Mouse (Mus musculus) liver, embryonic 16.5 days (tissue): ENCODE measurements around the gene Atp4a. TPM values are rescaled to one million over a fixed set of nuclear protein-coding genes. Genes with fewer than 3 reads are reported as not detected.
"Not testable (repeated sequence)": the region's sequence is repeated elsewhere in the genome, so short reads cannot be mapped to it uniquely, and the experiment has no call there.

Source experiments
- ATAC-seq: fragments of 200-750 bp; cut with Nextera tagmentation; 2 replicates; pipeline ENCODE4 v1.8.0; 2017; ENCODE audit warnings: low read depth, mild to moderate bottlenecking, moderate number of reproducible peaks, moderate library complexity
- H3K27ac ChIP-seq: fragments of 300-500 bp; sonication (generic); 2 replicates; pipeline ENCODE4 v1.5.1; 2014; ENCODE audit warnings: mild to moderate bottlenecking, low read length
- H3K27me3 ChIP-seq: fragments of 300-500 bp; sonication (generic); 2 replicates; pipeline ENCODE4 v1.6.1; 2014; ENCODE audit warnings: low read depth, low read length, mixed read lengths; ENCODE audit not compliant: control insufficient read depth, insufficient read depth
- H3K36me3 ChIP-seq: fragments of 300-500 bp; sonication (generic); 2 replicates; pipeline ENCODE4 v1.6.1; 2014; ENCODE audit warnings: mild to moderate bottlenecking; ENCODE audit not compliant: control insufficient read depth, insufficient read depth
- H3K4me1 ChIP-seq: fragments of 300-500 bp; sonication (generic); 2 replicates; pipeline ENCODE4 v1.6.1; 2014; ENCODE audit warnings: low read depth, low read length, mixed read lengths; ENCODE audit not compliant: control insufficient read depth
- H3K4me2 ChIP-seq: fragments of 300-500 bp; sonication (generic); 2 replicates; pipeline ENCODE4 v1.6.1; 2014; ENCODE audit warnings: low read depth, low read length, mixed read lengths
- H3K4me3 ChIP-seq: fragments of 300-500 bp; sonication (generic); 2 replicates; pipeline ENCODE4 v1.5.1; 2014; ENCODE audit warnings: low read depth, mild to moderate bottlenecking, low read length
- H3K9ac ChIP-seq: fragments of 300-500 bp; sonication (generic); 2 replicates; pipeline ENCODE4 v1.6.1; 2014; ENCODE audit warnings: low read depth, low read length
- H3K9me3 ChIP-seq: fragments of 300-500 bp; sonication (generic); replicated peaks from 2 replicates; pipeline ENCODE4 v1.6.1; 2016; ENCODE audit warnings: low read length; ENCODE audit not compliant: control insufficient read depth
- WGBS: fragments of 180-500 bp; shearing (Covaris S2); extraction: QIAGEN DNeasy Blood & Tissue Kit; methylation state at CpG from one replicate; pipeline ENCODE4 v1.1.7; 2014; ENCODE audit not compliant: insufficient replicate concordance; 5-methylcytosine and 5-hydroxymethylcytosine counted together
- polyA plus RNA-seq: library from polyadenylated mRNA; unstranded; fragments of >200 nt; fragmentation: Nextera tagmentation; extraction: Ambion mirVana; gene quantifications from 2 replicates; pipeline ENCODE4 v1.2.1, GENCODE M21; 2015

Atp4a gene
- polyA plus RNA-seq, 1 experiment from 2014 or later = 4.1 TPM

GRCm38 (mm10) chr7:30723274-30723953 lies 11.4 kb downstream of the Atp4a start:
- Histone ChIP-seq H3K4me1 (peaks cover 4% of the 10 kb centered on the region), H3K36me3 (no peaks in the 10 kb centered on the region), H3K9me3 (no peaks in the 10 kb centered on the region), H3K27ac (no peak overlapping the region), H3K4me3 (no peak overlapping the region), H3K27me3 (no peaks in the 10 kb centered on the region), H3K4me2 (no peak overlapping the region), H3K9ac (no peak overlapping the region)
- no peak for ATAC-seq
- WGBS = 46% methylated on average over 6 of the region's 6 CpGs

GRCm38 (mm10) chr7:30728214-30728613 lies 16.2 kb downstream of the Atp4a start:
- Histone ChIP-seq H3K4me2 (peak overlapping the region; percentile 87), H3K27ac (no peak overlapping the region), H3K4me3 (peak overlapping the region; percentile 78), H3K9me3 (no peaks in the 10 kb centered on the region), H3K27me3 (no peaks in the 10 kb centered on the region), H3K4me1 (peaks cover 16% of the 10 kb centered on the region), H3K9ac (peak overlapping the region; percentile 81; the same call in 1 of the 2 replicates), H3K36me3 (no peaks in the 10 kb centered on the region)
- ATAC-seq = no peak
- 62% methylated on average over 6 of the region's 6 CpGs for WGBS

DNA sequence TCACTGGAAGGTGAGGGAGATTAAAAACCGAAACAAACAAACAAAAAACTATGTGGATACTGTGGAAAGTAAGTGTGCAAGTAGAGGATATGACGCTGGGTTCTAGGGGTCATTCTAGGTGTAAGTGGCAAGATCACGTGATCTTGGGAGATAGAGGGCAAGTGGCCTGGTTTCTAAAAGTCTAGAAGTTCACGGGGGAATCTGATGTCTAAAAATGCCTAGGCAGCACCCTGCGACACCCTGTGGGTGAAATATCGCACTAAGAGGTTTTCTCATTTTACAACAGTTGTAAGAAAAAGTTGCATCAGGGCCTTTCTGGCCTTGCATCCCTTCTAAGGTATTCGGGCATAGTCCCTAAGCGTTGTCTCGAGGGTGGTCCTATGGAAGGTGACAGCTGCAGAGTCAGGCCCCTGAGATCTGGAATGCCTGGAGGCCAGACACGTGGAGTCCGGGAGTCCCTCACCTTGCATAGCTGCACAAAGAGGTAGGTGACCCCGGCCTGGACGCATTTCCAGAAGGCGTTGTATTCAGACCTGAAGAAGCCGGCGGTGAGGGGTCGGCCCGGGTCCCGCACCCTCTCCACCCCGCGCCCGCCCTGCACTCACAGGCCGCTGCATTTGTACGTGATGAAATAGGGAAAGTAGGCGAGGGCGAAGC lies 16.9 kb downstream of the Atp4a start:
- Histone ChIP-seq H3K27ac (peak overlapping the region; percentile 86), H3K4me1 (peaks cover 16% of the 10 kb centered on the region), H3K4me2 (peak overlapping the region; percentile 87), H3K36me3 (no peaks in the 10 kb centered on the region), H3K27me3 (no peaks in the 10 kb centered on the region), H3K9me3 (no peaks in the 10 kb centered on the region), H3K4me3 (peak overlapping the region; percentile 78), H3K9ac (peak overlapping the region; percentile 81)
- WGBS = 5% methylated on average over 26 of the region's 26 CpGs
- peak; percentile 5 for ATAC-seq

DNA sequence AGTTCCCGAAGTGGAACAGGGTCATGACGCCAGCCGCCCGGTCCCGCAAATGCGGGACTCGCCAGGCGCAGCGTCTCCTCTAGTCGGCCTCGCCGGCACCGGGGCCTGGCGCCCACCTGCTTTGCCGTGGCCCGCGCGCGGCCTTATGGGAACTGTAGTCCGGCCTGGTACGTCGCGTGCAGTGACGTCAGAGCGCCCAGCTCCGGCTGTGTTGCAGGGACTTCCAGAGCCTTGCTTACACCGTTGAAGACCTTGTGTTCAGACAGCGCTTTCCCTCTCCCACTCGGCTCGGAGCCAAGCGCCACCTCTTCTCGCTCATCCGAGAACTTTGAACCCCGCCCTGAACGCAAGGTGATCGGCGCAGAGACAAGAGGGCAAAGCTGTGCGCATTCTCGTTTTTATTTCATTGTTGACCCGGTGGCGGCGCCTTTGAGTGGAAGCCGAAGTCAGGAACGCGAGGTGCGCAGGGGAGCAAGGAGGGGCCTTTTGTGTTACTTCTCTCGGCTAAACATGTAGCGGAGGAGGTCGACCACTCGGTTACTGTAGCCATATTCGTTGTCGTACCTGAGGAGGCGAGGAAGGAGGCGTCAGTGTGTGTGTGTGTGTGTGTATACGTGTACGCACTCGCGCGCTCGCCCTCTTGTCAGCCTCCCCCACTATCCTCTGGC lies 17.5 kb downstream of the Atp4a start, which contains the start of gene Tmem147:
Tmem147 (minus strand) TSS at position 145 of the 668 bp plus-strand sequence.
- H3K4me3 ChIP-seq = peak within 1 kb of the TSS; percentile 78
- H3K36me3 ChIP-seq = no peaks in the 10 kb centered on the region
- peak within 1 kb of the TSS; percentile 87 for H3K4me2 ChIP-seq
- no peaks in the 10 kb centered on the region for H3K27me3 ChIP-seq
- H3K9me3 ChIP-seq = no peaks in the 10 kb centered on the region
- peak within 1 kb of the TSS; percentile 81 for H3K9ac ChIP-seq
- H3K27ac ChIP-seq = peak within 1 kb of the TSS; percentile 86
- under 1% methylated on average over 60 of the region's 60 CpGs for WGBS
- H3K4me1 ChIP-seq = peaks cover 16% of the 10 kb centered on the region
- peak; percentile 98 for ATAC-seq

DNA sequence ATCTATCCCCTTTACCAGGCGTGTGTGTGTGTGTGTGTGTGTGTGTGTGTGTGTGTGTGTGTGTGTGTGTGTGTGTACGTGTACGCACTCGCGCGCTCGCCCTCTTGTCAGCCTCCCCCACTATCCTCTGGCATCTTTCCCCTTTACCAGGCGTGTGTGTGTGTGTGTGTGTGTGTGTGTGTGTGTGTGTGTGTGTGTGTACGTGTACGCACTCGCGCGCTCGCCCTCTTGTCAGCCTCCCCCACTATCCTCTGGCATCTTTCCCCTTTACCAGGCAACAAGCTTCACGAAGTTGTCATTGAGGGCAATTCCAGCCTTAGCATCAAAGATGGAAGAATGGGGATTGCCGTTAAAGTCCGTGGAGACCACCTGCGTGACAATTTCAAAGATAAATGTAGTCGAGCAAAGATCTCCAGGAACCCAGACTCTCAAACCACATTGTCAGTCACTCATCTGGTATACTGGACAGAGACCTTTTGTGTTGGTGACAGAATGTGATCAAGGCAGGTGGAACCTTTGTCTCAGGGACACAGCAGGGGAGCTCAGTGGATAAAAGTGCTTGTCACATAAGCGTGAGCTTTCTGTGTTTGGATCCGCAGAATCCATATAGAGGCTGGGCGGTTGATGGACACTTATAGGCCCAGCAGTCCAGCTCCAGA lies 18.2 kb downstream of the Atp4a start:
- H3K36me3 ChIP-seq, H3K27me3 ChIP-seq, ATAC-seq, H3K9me3 ChIP-seq: not testable (repeated sequence)
- peak overlapping the region; percentile 81 for H3K9ac ChIP-seq
- H3K27ac ChIP-seq = peak overlapping the region; percentile 86
- peak overlapping the region; percentile 87 for H3K4me2 ChIP-seq
- peak overlapping the region; percentile 78 for H3K4me3 ChIP-seq
- 23% methylated on average over 14 of the region's 22 CpGs for WGBS
- H3K4me1 ChIP-seq = peaks cover 16% of the 10 kb centered on the region

GRCm38 (mm10) chr7:30736211-30736610 lies 24.2 kb downstream of the Atp4a start:
- Histone ChIP-seq H3K9ac (no peak overlapping the region), H3K27me3 (no peaks in the 10 kb centered on the region), H3K4me2 (no peak overlapping the region), H3K4me3 (no peak overlapping the region), H3K27ac (no peak overlapping the region), H3K4me1 (no peaks in the 10 kb centered on the region), H3K9me3 (no peaks in the 10 kb centered on the region), H3K36me3 (no peaks in the 10 kb centered on the region; the same call in 1 of the 2 replicates)
- 77% methylated on average over 3 of the region's 3 CpGs for WGBS
- no peak for ATAC-seq

DNA sequence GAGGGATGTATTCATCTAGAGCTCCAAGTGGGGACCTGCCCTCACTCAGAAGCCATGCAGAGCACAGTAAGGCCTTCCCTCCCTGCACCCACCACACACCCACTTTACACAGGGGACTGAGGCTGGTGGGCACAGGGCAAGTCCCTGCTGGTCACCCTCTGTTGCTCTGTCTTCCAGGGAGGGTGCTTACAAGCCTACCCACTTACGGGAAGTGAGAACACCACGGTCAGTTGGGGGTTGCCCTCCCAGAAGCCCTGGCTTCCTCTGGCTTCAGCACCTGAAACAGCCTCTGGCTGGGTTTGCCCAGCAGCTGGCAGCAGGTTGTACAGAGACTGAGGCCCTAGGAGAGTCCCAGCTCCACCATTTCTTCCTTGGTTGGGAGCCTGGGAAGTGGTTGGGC lies 30.6 kb downstream of the Atp4a start:
- not testable (repeated sequence) for H3K36me3 ChIP-seq, H3K4me1 ChIP-seq, H3K4me3 ChIP-seq, H3K9ac ChIP-seq, H3K4me2 ChIP-seq, H3K27ac ChIP-seq, ATAC-seq, H3K27me3 ChIP-seq, H3K9me3 ChIP-seq
- WGBS = 58% methylated on average over 2 of the region's 2 CpGs

GRCm38 (mm10) chr7:30743617-30744016 lies 31.6 kb downstream of the Atp4a start, which contains the start of gene Gapdhs:
Gene Gapdhs, minus strand, starts transcription at chr7:30743681.
- not testable (repeated sequence) for H3K27me3 ChIP-seq, ATAC-seq, H3K9ac ChIP-seq, H3K9me3 ChIP-seq, H3K27ac ChIP-seq, H3K4me2 ChIP-seq, H3K36me3 ChIP-seq, H3K4me3 ChIP-seq, H3K4me1 ChIP-seq
- WGBS = no CpG with 5 or more reads among the region's 4 CpGs
